Mouse (Mus musculus): ENCODE data around the gene Cdk14. TPM values are rescaled to one million over a fixed set of nuclear protein-coding genes. Genes with fewer than 3 reads are reported as not detected.
"Not testable (repeated sequence)": the region's sequence is repeated elsewhere in the genome, so short reads cannot be mapped to it uniquely, and the experiment has no call there.

The Cdk14 gene
- total RNA-seq, 2 experiments from 2014 or later = 171 to 187 TPM

DNA sequence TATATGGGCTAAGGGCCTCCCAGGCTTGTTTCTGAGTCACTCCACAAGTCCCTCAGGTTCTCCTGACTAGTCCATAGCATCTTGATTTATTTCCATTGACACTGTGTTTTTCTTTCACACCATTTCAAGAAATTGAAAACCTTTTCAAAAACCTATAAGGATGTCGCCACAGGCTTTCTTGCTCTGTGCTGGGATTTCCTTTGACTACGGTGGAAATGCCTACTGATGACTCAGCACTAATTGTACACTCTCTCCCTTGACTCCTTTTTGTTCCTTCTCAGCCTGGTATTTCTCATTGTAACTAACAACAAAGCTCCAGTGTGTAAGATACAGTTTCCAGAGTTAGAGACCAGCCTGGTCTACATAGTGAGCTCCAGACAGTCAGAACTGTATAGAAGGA lies 144.8 kb downstream of the Cdk14 start:
- no peak for DNase-seq (ENCODE audit: low spot score in 2 of 2)
- intact Hi-C loops (cut with DNase I) = no loop called here

DNA sequence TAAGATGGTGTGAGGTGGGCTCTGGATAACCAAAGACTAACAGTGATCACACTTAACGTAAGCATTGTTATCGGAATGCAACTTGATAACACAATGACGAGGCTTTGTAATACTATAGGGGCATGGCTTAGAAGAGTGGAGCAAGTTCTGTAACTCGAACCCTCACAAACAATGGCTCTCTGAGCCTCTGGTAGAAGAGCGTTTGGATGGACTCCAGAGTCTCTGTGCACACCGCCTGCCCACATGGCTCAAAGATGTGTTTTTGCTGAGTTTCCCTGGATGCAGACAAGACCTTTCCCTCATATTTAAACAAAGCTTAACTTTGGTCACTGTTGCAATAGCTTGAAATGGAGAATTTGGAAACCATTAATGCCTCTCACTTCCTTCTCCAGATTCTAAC lies 145.8 kb downstream of the Cdk14 start:
- DNase-seq (ENCODE audit: low spot score in 2 of 2) = no peak
- intact Hi-C loops (cut with DNase I) = no loop called here

DNA sequence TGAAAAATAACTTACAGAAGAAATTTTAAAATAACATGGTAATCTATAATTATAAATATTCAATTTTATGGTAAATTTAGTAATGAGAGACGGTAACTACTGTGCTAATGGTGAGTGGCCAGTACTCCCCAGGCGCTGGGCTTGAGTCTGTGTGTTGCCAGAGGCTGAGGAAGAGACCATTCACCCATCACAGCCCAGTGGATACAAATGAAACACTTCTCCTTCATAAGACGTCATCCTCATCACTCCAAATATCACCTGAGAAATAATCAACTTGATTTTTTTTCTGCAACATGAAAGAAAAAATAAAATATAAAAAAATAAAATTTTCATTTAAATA lies 153.4 kb downstream of the Cdk14 start:
- intact Hi-C loops (cut with DNase I) = loop anchor here (1.0 to 5.0 kb wide), 3 partner anchors 114 to 304 kb away; no protein-coding TSS in a partner anchor

DNA sequence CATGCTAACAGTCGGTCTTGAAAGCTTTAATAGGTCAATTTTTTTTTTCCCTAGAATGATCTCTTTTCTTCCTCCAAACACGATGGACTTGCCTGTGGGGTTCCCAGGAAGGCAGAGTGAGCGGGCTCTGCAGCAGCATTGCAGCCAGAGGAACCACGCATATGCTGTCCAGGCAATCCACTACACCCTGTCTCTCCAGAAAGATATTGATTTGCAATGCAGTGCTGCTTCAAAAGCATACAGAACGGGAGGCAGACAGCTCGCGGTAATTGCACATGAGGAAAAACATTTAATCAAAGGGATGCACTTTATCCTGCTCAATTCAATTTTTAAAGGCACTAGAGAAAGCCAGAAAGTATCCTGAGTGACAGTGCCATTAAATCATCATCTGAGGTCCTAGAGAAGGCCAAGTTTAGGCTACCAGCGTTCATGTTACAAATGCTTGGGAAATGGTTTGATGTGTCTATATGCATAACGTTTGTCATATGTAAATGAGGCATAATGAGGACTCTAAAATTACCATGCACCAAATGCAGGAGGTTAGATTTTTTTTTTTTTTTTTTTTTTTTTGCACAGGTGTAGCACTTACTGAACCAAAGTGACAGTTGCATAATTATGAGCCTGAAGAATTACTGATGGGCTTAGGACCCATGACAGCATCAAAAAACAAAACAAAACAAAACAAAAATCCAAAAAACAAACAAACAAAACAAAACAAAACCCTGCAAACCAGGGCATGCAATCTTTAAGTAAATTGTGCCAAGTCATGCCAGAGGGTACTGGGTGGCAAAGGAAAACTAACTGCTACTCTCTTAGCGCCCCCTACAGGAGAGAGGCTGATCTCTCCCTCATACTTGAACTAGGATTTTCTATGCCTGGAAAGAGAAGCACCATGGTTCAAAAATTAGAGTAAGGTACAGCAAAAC lies 154.0 kb downstream of the Cdk14 start:
- intact Hi-C loops (cut with DNase I) = loop anchor here (1.0 to 5.0 kb wide), 3 partner anchors 114 to 304 kb away; no protein-coding TSS in a partner anchor
- DNase-seq (ENCODE audit: low spot score in 2 of 2) = peak; percentile 85 to 90

More for the DNA sequence above, 153.4 kb downstream of the Cdk14 start:
- no peak for DNase-seq (ENCODE audit: low spot score in 2 of 2)

DNA sequence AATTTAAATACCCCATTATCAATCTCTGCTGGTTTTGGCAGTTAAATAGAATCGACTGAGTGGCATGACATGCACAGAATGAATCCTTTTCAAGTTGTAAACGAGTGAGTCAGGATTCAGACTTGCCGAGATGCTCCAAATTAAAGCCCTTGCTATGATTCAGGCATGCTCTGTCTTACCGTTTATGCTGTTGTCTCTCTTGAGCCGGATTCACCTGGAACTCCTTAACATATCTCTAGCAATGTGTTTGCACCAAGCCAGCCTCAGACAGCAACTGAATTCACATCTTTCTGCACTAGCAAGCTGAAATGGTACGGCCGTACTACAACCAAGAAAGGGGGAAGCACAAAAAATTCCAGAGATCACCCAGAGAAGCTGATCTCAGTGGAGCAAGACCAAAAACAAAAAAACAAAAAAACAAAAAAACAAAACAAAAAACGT lies 154.7 kb downstream of the Cdk14 start:
- intact Hi-C loops (cut with DNase I) = loop anchor here (5.0 kb wide), 1 partner anchor 217 kb away; no protein-coding TSS in a partner anchor
- peak; percentile 53 to 76 for DNase-seq (ENCODE audit: low spot score in 2 of 2)

DNA sequence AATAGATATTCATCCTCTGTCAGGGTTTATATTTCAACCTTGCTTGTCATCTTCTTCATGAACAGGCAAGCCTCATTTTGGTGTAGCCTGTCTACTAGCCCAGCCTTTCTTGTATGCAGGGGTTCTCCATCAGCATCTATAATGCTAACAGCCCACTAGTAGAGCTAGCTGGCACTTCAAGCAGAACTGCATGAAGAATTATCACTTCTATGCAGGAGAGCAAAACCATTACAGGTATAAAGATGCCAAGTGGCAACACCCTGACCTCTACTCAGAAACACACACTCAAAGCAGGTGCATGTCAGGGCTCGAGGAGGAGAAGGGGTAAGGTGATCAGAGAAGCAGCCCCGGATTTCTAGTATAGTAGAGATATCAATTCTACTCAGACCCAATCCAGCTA lies 155.4 kb downstream of the Cdk14 start:
- peak in 1 of 2 experiments; percentile 46 for DNase-seq (ENCODE audit: low spot score in 2 of 2)
- intact Hi-C loops (cut with DNase I) = loop anchor here (5.0 kb wide), 1 partner anchor 218 kb away; no protein-coding TSS in a partner anchor

DNA sequence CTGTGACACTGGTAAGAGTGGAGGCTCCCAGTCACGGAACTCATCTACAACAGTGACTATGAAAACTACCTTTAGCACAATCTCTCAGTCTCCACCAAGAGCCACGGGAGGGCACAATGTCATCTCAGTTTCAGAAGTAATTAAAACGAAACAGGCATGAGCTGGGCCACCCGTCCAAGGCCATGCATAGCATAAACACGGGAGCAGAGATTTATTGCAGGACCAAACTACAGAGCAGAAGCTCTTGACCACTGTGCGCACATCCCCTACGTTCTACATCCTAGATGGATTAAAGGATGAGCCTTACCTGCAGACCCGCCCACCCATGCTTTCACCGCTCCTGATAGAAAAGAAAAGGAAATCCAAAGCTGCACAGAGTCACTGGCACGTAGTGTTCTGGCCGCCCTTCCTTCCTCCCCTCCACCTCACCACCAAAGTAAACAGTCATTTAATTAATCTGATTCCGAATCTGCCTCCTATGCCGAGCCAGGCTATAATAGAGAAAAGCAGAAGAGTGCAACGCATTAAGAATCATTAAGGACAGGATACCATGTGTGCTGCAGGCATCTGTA lies 158.3 kb downstream of the Cdk14 start:
- no peak for DNase-seq (ENCODE audit: low spot score in 2 of 2)
- intact Hi-C loops (cut with DNase I) = no loop called here

DNA sequence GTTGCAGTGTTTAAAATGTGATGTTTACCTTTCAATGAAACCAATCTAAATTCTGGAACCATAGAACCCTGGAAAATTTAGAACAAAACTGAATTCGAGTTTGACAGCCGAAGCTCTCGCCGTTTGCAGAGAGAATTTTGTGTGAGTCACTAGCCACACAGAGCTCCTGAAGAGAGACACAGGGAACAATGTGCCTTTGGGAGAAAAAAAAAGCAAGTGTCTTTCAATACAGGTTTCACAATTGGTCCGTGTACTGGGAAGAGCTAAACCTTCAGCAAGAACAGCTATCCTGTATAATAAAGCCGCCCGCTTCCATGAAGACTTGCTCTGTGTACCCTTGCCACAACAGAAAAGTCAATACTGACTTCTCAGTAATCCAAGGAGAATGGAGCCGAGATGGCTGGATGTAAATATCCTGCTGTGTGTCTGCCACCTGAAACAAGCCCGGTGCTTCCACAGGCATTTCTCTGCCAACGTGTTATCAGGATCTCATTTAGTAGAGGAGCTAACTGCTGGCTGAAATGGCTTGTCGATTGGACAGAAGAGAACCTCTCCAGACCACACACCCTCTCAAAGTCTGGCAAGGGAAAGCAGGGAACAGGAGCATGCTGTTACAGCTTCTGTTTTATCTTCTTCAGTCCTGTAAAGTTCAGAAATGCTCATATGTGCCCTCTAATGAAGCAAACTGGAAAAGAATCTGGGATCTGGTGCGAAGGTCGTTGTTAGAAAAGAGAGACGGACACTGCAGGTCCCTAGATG lies 159.0 kb downstream of the Cdk14 start:
- intact Hi-C loops (cut with DNase I) = no loop called here
- DNase-seq (ENCODE audit: low spot score in 2 of 2) = no peak

DNA sequence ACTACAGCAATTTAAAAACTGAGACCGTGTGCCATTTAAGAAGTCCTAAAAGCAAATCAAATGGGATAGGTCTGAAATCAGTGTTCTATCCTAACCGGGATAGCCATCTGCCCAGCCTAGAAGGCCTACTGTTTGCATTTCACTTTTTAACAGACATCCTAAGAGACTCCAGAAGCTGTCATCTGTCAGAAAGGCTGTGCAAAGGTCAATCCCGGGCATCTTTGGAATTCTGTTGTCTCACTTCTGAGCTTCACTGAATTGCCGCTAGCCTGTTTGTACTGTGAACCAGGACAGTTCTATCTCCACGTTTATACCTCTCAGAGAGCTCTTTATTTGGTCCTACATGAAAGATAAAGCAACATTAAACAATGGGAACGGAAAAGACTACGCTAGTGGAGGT lies 159.8 kb downstream of the Cdk14 start:
- DNase-seq (ENCODE audit: low spot score in 2 of 2) = no peak
- intact Hi-C loops (cut with DNase I) = no loop called here

DNA sequence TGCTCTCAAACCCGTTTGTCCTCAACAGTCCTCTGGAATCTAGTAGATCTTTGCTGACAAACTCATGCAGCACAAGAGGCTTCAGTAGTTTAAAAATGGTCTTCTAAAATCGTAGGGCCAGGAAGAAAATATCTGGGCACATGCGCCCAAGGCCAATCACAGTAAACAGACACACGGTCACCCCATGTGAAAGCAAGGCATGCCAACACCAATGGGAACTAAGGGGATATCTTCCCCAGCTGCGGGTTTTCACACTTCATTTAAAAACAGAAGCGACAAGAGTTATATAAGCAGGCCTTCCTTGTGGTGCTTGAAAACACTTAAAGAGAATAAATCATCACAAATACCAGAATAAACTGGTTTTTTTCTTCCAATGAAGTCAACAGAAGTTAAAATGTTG lies 165.7 kb downstream of the Cdk14 start:
- intact Hi-C loops (cut with DNase I) = no loop called here
- DNase-seq (ENCODE audit: low spot score in 2 of 2) = peak; percentile 30 to 61

DNA sequence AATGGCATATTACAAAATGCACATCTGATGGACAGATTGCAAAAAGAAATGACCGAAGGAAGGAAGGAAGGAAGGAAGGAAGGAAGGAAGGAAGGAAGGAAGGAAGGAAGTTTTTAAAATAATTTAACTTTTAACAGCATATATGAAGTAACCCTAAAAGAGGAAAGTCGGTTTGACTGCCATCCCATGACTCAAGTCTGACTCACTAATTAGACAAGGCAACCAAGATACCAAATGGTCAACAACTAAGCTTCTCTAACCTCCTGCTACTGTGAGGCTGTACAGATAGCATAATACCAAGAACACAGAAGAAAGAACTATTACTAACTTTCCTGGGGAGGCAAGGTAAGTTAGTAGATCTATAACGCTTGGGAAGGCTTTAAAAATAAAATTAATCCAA lies 166.9 kb downstream of the Cdk14 start:
- no peak for DNase-seq (ENCODE audit: low spot score in 2 of 2)
- intact Hi-C loops (cut with DNase I) = no loop called here

DNA sequence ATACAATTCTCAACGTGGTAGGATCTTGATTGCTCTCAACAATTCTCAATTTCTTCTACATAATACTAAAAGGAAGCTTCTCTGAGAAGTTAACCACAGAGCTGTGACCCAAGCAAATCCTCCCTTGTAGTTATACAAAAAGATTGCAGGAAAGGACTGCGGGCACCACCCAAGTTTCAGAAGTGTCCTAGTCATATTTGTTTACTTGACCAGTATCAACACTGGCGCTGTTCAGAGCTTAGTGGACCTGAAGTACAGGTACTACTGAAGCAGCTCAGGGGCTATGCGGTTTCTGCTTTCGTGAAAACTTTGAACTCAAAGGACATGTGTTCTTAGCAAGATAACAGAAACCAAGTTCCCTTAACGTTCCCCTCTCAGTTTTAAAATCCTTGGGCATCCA lies 172.4 kb downstream of the Cdk14 start:
- intact Hi-C loops (cut with DNase I) = no loop called here
- no peak for DNase-seq (ENCODE audit: low spot score in 2 of 2)

DNA sequence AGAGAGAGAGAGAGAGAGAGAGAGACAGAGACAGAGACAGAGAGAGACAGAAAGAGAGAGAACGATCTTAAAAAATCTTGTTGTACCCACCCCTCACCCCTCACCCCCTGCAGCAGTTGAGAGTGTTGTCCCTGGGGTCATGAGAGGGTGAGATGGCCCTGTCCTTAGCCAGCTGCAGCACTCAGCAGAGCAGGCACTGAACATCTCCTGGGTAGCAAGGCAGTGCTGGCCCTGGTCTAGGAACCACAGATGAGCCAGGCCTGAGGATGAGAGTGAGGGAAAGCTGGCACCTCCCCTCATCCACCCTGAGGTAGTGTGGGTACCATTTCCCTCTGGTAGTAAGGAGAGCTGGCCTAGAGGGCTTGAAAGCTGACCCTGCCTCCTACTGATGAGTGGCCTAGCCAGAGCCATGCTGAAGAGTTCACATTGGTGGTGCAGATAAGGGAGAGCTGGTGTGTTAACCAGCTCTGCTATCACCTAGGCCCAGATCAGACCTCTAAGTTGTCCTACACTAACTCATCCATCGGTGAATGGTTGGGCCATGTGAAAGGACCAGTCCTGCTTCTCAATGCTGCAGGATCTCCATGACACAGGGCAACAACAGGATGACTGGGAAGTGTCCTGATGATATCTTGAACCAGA lies 173.5 kb downstream of the Cdk14 start:
- intact Hi-C loops (cut with DNase I) = no loop called here
- DNase-seq (ENCODE audit: low spot score in 2 of 2) = no peak

DNA sequence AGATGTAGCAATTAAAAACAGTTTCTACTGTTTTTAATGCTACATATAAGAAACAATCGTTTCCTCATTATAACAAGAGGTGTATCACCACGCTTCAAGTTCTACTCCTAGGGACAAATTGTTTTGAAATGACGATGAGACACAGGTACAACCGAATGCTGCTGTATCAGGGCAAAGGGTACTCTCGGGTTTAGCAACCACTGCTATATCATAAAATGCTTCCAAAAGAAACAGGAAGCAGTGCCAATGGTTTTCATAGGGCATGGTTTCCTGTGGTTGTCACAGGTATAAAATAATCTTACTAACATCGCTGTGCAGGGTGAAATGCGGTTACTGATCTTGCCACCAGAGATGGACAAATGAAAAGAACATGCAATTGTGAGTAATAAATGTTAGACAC lies 174.9 kb downstream of the Cdk14 start:
- intact Hi-C loops (cut with DNase I) = no loop called here
- no peak for DNase-seq (ENCODE audit: low spot score in 2 of 2)

DNA sequence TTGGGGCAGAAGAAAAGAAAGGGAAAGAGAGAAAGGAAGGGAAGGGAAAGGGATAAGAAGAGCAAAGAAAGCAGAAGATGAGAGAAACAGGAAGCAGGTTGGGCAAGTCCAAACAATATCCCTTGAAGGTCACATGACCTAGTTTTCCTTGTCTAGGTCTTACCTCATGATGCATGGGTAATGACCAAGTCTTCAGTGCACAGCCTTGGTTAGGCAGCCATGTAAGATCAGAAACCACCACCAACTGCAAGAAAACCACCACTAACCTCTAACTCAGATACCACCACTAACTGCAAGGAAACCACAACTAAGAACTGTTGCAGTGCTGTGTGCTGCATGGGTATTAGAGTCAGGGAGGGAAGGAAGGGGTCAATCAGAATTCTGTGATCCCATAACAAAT lies 176.5 kb downstream of the Cdk14 start:
- intact Hi-C loops (cut with DNase I) = no loop called here
- DNase-seq (ENCODE audit: low spot score in 2 of 2) = no peak

DNA sequence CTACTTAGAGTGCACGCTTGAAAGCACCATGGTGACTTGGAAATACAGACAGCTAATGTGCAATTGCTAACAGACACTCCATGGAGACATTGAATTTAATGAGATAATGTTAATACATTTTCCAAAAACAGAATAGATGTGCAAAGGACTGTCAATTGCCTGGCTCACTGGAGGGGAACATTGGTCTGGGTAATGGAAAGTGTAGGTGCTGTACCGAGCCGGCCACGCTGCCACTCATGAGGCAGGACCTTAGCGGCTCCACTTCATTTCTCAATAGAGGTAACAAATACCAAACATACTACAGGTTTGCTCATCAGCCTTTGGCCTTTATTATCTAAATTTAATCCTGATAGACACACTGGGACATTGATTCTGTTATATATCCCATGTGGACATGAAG lies 177.4 kb downstream of the Cdk14 start:
- DNase-seq (ENCODE audit: low spot score in 2 of 2) = no peak
- intact Hi-C loops (cut with DNase I) = no loop called here

DNA sequence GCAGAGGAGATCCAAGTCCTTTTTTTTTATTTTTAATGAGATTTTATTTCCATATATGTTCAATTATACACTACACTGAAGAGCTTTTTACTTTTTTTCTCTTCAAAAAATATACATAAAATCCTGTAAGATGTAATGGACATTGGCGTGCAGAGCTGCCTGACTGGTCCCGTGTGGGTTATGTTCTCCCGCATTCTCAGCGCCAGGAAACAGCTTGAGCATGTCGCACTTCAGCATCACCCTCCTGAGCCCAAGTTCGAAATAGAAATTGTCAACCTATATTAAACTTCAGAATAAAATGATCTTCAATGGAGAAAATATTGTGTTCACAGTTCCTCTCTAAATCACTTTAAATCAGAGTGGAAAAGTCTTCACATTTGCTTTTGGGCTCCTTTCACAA lies 179.0 kb downstream of the Cdk14 start:
- peak in 1 of 2 experiments; percentile 66 for DNase-seq (ENCODE audit: low spot score in 2 of 2)
- intact Hi-C loops (cut with DNase I) = loop anchor here (1.0 kb wide), 1 partner anchor 248 kb away; no protein-coding TSS in a partner anchor

DNA sequence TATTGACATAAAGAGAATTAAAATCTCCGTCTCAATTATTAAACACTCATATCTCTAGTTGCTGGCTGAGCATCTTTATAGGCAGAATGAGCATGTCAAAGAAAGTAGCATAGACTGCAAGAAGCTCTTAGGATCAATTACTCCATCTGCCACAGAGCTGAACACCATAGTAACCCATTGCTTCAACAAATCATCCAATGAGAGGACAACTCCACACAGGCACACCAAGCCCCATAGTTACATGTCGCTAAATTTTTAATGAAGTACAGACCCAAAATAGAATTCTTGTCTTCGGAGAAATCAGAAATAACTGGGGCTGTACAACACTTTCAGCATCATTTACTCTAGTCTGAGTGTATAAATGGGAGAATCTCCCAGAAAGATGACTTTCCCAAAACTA lies 180.0 kb downstream of the Cdk14 start:
- intact Hi-C loops (cut with DNase I) = no loop called here
- peak in 1 of 2 experiments; percentile 28 for DNase-seq (ENCODE audit: low spot score in 2 of 2)

DNA sequence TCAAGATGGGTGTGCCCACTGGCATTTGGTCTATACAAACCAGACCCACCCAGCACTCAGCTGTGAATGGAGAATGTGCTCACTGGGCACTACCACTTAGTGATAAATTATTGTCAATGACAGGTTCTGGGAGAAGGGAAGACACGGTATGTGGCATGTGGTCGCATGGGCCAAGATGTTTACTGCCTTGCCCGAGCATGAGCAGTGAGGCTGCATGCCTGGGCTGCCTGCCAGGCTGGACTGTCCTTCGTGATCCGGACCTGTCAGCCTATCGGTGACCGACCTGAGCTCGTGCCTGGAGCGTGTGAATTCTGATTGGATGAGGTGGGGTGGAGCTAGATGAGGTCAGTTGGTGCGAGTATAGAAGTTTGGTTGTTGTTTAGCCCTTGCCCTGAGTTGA lies 185.2 kb downstream of the Cdk14 start:
- intact Hi-C loops (cut with DNase I); DNase-seq (ENCODE audit: low spot score in 2 of 2): not testable (repeated sequence)

DNA sequence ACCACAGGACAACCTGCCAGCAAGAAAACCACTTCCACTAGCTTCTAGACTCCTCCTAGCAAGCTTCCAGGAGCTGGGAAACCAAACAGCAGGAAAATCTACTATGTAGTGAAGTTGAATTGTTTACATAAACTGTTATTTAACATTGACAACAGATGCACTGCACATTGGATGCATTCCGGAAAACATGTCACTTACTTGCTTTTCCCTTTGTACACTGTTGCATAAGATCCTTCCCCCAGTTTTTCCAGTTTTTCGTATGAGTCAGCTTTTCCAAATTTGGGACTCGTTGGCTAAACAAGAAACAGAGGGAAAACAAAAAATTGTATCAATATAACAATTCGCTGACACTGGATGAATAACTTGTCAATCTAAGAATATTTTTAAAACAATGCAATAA lies 193.1 kb downstream of the Cdk14 start:
- DNase-seq (ENCODE audit: low spot score in 2 of 2) = peak in 1 of 2 experiments; percentile 63
- intact Hi-C loops (cut with DNase I) = no loop called here
